Mouse (Mus musculus) neural tube, embryonic 10.5 days (tissue): ENCODE measurements around the gene Golt1a.
A peak's percentile ranks its signal among the peaks of the same experiment; 100 is the strongest.
"Not testable (repeated sequence)": the region's sequence is repeated elsewhere in the genome, so short reads cannot be mapped to it uniquely, and the experiment has no call there.

Experiments
- DNase-seq: peaks from one replicate; pipeline ENCODE4 v3.0.0-alpha.2; 2017; ENCODE audit warnings: low spot score; ENCODE audit errors: extremely low spot score

Golt1a gene

DNA sequence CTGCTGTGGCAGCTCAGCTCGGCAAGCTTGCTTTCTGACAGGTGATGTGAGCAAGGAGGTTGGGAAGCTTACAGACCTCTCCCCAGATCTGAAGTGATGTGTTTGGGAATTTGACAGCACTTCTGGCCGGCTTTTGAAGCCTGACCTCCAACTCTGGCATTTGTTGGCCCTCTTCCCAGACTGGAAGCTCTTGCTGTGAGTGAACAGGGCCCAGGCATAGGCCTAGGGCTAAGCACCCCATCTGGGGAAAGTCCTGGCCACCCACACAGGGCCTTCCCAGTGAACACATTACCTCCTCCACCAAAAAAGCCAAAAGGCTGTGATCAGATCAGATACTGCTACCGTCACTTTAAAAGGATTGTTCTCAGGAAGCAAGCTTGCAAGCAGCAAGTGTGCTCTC, 7.1 kb upstream of the Golt1a start:
- DNase-seq: no peak

- DNase-seq: peak; percentile 80
These were observed 2.8 kb upstream of the Golt1a start for GRCm38 (mm10) chr1:133306842-133307241.

GRCm38 (mm10) chr1:133307318-133307717, 2.3 kb upstream of the Golt1a start:
- peak; percentile 56 for DNase-seq

- DNase-seq: no peak
These were observed 1.6 kb downstream of the Golt1a start for GRCm38 (mm10) chr1:133311240-133311639.

GRCm38 (mm10) chr1:133311946-133312345, 2.3 kb downstream of the Golt1a start:
- DNase-seq: no peak

- peak; percentile 52 for DNase-seq
These were observed 4.8 kb downstream of the Golt1a start for GRCm38 (mm10) chr1:133314364-133314763.

DNA sequence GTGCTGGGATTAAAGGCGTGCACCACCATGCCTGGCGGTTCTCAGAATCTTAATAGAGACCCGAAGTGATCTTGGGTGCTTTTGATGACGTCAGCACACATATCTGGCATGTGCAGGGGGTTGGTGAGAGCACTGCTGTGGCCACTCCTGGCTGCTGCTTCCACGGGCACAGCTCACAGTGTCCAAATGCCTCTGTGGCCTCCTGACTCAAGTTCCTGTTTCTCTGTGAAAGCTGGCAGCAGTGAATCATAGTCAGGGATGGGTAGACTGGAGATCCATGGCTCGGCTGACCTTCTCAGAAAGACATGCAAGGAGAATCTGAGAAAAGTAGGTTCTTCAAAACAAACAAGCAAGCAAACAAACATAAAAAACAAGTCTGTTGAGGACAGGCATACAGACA, 6.2 kb downstream of the Golt1a start:
- no peak for DNase-seq

- no peak for DNase-seq
These were observed 7.0 kb downstream of the Golt1a start for GRCm38 (mm10) chr1:133316577-133316976.

DNA sequence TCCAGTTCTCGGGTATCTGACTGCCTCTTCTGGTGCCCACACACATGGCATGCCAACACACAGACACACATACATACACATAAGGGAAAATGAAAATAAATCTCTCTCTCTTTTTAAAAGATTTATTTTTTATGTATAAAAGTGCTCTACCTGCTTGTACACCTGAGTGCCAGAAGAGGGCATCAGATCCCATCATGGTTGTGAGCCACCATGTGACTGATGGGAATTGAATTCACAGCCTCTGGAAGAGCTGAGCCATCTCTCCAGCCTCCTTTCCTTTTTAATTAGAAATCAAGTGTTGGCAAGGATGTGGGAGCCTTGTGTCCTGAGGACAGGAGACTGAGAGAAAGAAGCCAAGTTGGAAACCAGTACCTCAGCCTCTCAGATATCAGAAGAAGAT, 7.5 kb downstream of the Golt1a start:
- no peak for DNase-seq

DNA sequence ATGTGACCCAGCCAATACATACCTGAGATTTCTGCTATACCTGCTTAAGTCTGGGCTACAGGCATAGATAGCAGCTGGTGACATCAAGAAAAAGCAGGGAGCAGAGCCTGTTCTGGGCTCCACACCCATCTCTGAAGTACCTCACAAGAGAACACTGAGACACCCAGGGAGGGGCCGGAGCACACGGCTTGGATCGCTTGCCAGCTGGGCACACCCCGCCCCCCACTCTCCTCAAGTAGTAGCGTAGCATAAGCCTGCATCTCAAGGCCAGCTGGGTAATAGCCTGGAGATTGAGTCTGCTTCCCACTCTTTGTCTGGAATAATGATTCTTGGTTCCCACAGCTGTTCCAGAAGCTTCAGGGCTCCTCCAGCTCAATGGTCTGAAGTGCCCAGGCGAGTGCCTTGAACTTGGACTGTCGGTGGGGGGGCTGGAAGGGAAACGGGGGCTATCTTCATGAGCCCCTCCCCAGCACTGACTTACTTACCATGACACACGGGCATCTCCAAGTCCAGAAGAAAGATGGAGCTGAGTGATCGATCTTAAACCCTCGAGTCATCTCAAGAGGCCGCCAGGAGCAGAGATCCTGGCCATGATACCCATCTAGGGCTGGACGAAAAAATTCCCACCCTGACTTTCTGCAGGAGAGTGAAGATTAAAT, 11.8 kb downstream of the Golt1a start, which contains the start of gene Kiss1:
Gene Kiss1, plus strand, starts transcription at position 609 of the 659 bp plus-strand sequence.
- DNase-seq: no peak

GRCm38 (mm10) chr1:133323333-133323732, 13.7 kb downstream of the Golt1a start:
- DNase-seq: no peak

DNA sequence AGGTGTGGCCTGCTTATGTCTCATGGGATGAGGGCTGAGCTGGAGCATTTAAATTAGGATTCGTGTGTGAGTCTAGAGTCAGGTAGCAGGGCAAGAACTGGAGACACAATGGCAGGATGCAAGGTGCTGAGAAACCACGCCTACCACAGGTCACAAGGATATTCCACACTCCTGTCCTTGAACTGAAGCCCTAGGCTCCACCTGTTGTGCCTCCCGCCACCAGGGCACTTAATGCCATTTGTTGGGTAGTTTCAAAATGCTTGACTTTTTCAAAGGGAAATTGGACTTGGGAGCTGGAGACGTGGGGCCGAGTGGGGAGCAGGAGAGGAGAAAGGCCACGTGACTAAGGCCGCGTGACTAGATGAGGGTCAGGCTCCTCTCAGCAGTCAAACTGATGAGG, 16.4 kb downstream of the Golt1a start:
- no peak for DNase-seq

- no peak for DNase-seq
These were observed 17.5 kb downstream of the Golt1a start for GRCm38 (mm10) chr1:133327094-133327493.

GRCm38 (mm10) chr1:133328299-133328795, 18.7 kb downstream of the Golt1a start:
- no peak for DNase-seq

DNA sequence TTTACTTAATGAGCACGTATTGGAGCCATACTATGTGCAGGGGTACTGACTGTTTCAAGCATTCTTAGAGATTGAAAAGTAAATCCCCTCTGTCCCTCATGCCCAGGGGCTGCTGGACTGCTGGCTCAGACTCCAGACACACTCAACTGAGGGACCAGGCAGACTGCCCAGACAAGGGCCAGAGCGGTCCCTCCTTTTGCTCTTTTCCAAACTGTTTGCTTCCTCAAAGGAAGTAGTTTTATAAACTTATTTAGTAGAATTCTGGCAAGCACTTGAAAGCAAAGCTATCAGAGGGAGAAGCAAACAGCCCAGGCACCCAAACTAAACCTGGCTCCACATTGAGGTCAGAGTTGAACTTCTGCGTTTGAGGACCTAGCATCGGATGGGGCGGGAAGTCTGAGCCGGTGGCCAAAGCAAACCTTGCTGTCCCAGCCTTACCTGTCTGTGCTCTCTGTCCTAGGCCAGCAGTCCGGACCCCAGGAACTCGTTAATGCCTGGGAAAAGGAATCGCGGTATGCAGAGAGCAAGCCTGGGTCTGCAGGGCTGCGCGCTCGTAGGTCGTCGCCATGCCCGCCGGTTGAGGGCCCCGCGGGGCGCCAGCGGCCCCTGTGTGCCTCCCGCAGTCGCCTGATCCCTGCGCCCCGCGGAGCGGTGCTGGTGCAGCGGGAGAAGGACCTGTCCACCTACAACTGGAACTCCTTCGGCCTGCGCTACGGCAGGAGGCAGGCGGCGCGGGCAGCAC, 19.5 kb downstream of the Golt1a start:
- DNase-seq: peak; percentile 41

DNA sequence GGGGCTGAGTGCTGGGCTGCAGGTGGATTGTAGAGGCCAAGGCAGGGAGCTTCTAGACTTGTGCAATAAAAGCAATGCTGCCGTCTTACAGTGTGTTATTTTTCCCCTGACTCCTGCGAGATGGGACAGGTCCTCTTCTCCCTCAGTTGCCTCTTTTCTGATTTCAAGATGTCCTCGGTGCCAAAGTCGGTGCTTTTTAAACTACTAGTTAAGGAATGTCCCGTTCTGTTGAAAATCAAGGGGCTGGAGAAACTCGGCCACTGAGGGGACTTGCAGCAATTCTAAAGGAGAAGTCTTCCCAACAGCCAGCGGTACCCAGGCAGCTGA, 20.0 kb downstream of the Golt1a start:
- DNase-seq: no peak

DNA sequence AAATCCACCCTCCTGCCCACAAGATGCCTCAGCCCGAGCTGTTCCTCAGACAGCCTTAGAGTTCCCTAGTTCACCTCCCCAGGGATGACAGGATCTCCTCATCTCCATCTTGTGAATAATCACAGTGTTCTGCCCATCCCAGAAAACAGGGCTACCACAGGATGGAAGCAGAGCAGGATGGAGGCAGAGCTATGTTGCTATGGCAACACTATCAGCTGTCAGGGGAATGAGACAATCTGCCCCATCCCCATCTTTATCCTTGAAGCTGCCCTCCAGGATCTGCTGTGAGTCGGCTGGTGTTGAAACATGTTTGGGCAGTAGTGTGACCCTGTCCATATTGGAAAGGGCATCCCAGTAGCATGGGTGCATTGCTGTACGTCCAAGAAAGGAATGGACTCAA, 21.5 kb downstream of the Golt1a start:
- no peak for DNase-seq

DNA sequence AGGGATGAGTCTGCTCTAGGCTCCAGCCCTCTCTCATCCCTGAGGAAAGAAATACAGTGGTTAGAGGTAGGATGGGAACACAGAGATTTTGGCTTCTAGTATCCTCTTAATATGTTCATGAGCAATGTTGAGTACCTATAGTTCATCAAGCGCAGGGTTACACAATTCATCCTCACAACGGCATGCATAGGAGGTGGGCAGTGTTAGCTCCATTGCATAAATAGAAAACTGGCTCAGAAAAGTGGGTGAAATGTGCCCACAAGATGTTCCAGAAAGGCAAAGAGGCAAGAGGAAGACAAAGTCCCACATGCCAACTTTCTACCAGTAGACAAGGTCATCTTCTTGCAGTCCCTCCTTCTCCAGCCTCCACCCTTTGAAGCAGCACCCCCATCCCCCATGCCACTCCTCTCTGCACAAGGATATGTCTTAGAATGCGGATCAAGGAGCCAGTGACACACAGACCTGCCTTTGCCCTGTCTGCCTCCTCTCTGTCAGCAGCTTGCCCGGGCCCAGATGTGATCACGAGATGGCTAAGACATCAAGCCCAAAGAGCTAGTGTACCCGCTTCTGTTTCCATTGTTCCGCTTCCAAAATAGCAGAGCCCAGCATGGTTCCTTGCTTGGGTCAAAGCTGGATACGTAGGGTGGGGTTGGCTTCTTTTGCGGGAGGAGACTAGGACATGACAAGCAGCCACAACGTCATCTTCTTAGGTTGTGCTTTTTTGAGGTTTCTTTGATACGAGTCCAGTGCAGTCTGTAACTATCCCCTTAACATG, 23.2 kb downstream of the Golt1a start:
- DNase-seq: no peak

GRCm38 (mm10) chr1:133333937-133334336, 24.3 kb downstream of the Golt1a start:
- DNase-seq: no peak

DNA sequence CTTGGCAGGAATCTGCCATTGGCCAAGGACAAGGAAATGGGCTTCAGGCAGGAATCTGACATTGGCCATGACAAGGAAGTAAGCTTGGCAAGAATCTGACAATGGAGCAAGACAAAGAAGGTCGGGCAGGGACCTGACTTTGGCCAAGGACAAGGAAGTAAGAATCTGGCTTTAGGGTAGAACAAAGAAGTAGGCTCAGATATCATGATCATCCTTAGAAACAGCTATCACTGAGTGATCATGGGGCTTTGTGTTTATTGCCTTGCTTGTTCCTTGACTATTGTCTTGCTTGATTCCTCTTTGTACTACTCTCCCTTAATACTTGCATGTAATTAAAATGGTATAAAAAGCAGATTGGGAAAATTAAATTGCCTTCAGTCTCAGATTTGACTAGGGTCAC, 30.8 kb downstream of the Golt1a start:
- DNase-seq: not testable (repeated sequence)

DNA sequence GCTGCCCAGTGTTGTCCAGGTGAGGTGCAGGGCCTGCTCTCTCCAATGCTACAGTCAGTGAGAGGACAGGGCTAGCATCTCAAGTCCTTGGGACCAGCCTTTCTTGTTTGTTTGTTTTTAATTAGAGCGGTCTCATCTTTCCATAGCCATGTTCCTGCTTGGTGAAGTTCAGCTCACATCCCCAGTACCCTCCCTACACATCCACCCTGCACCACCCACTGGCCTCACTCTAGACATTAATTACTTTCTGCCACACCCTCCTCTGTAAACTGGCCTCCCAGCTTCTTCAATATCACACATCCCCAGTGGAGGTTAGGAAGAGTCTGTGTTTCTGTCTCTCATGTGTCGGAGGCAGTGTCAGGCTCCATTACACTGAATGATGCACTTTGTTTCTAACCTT, 34.8 kb downstream of the Golt1a start:
- DNase-seq: no peak

GRCm38 (mm10) chr1:133346531-133346930, 36.9 kb downstream of the Golt1a start:
- DNase-seq: no peak
